Mouse (Mus musculus): ENCODE measurements around the gene Banp. TPM values are rescaled to one million over a fixed set of nuclear protein-coding genes. Genes with fewer than 3 reads are reported as not detected.

Banp gene
- polyA plus RNA-seq, 1 experiment from 2014 or later = 34.1 TPM

GRCm38 (mm10) chr8:122067783-122068505, 118.4 kb downstream of the Banp start:
- Histone ChIP-seq H3K27ac (no peak overlapping the region), H3K4me3 (replicated peaks) (no peak overlapping the region), H3K9ac (no peak overlapping the region), H3K4me2 (replicated peaks) (no peak overlapping the region), H3K27me3 (replicated peaks) (no peaks in the 10 kb centered on the region; the same call in 1 of the 2 replicates), H3K4me1 (replicated peaks) (peaks cover 1% of the 10 kb centered on the region), H3K9me3 (no peaks in the 10 kb centered on the region), H3K36me3 (no peaks in the 10 kb centered on the region)
- ATAC-seq = no peak
- WGBS = 55% methylated on average over 15 of the region's 15 CpGs

GRCm38 (mm10) chr8:122068609-122069008, 119.1 kb downstream of the Banp start:
- WGBS = 84% methylated on average over 13 of the region's 13 CpGs
- no peak overlapping the region for H3K9ac ChIP-seq
- no peak overlapping the region for H3K27ac ChIP-seq
- no peaks in the 10 kb centered on the region; the same call in none of the 2 replicates for H3K27me3 ChIP-seq (replicated peaks)
- no peaks in the 10 kb centered on the region for H3K9me3 ChIP-seq
- ATAC-seq = no peak
- no peak overlapping the region for H3K4me3 ChIP-seq (replicated peaks)
- no peak overlapping the region for H3K4me2 ChIP-seq (replicated peaks)
- H3K36me3 ChIP-seq = no peaks in the 10 kb centered on the region
- peaks cover 3% of the 10 kb centered on the region; the same call in 1 of the 2 replicates for H3K4me1 ChIP-seq (replicated peaks)

GRCm38 (mm10) chr8:122069281-122069680, 119.7 kb downstream of the Banp start:
- Histone ChIP-seq H3K27me3 (replicated peaks) (no peaks in the 10 kb centered on the region; the same call in none of the 2 replicates), H3K9me3 (no peaks in the 10 kb centered on the region), H3K4me3 (replicated peaks) (no peak overlapping the region), H3K4me2 (replicated peaks) (no peak overlapping the region), H3K9ac (no peak overlapping the region), H3K4me1 (replicated peaks) (peaks cover 3% of the 10 kb centered on the region; the same call in 1 of the 2 replicates), H3K36me3 (no peaks in the 10 kb centered on the region), H3K27ac (no peak overlapping the region)
- WGBS = 77% methylated on average over 11 of the region's 11 CpGs
- ATAC-seq = no peak

GRCm38 (mm10) chr8:122071193-122071592, 121.6 kb downstream of the Banp start:
- Histone ChIP-seq H3K27ac (no peak overlapping the region), H3K4me3 (replicated peaks) (no peak overlapping the region), H3K4me1 (replicated peaks) (peaks cover 18% of the 10 kb centered on the region), H3K36me3 (no peaks in the 10 kb centered on the region), H3K27me3 (replicated peaks) (peaks cover 9% of the 10 kb centered on the region), H3K9ac (no peak overlapping the region), H3K9me3 (no peaks in the 10 kb centered on the region), H3K4me2 (replicated peaks) (no peak overlapping the region)
- ATAC-seq = no peak
- WGBS = 66% methylated on average over 4 of the region's 4 CpGs

- Histone ChIP-seq H3K36me3 (no peaks in the 10 kb centered on the region), H3K4me3 (replicated peaks) (no peak overlapping the region), H3K4me2 (replicated peaks) (no peak overlapping the region), H3K27ac (no peak overlapping the region), H3K4me1 (replicated peaks) (peaks cover 28% of the 10 kb centered on the region), H3K9ac (no peak overlapping the region), H3K27me3 (replicated peaks) (peaks cover 17% of the 10 kb centered on the region), H3K9me3 (no peaks in the 10 kb centered on the region)
- peak; percentile 23; the same call in 1 of the 2 replicates for ATAC-seq
- 24% methylated on average over 9 of the region's 9 CpGs for WGBS
These were observed 124.4 kb downstream of the Banp start for GRCm38 (mm10) chr8:122073964-122074363.

GRCm38 (mm10) chr8:122074442-122074841, 124.9 kb downstream of the Banp start:
- Histone ChIP-seq H3K27me3 (replicated peaks) (peaks cover 17% of the 10 kb centered on the region), H3K27ac (no peak overlapping the region), H3K4me2 (replicated peaks) (no peak overlapping the region), H3K4me1 (replicated peaks) (peaks cover 33% of the 10 kb centered on the region), H3K36me3 (no peaks in the 10 kb centered on the region), H3K9ac (no peak overlapping the region), H3K9me3 (no peaks in the 10 kb centered on the region), H3K4me3 (replicated peaks) (no peak overlapping the region)
- WGBS = 38% methylated on average over 9 of the region's 9 CpGs
- ATAC-seq = peak; percentile 53

- Histone ChIP-seq H3K27me3 (replicated peaks) (peaks cover 17% of the 10 kb centered on the region), H3K4me2 (replicated peaks) (no peak overlapping the region), H3K9ac (no peak overlapping the region), H3K4me1 (replicated peaks) (peaks cover 38% of the 10 kb centered on the region), H3K36me3 (no peaks in the 10 kb centered on the region), H3K4me3 (replicated peaks) (no peak overlapping the region), H3K9me3 (no peaks in the 10 kb centered on the region), H3K27ac (no peak overlapping the region)
- 51% methylated on average over 4 of the region's 4 CpGs for WGBS
- peak; percentile 59; the same call in 1 of the 2 replicates for ATAC-seq
These were observed 125.4 kb downstream of the Banp start for GRCm38 (mm10) chr8:122074977-122075376.

GRCm38 (mm10) chr8:122076183-122076842, 126.8 kb downstream of the Banp start:
- no peak overlapping the region for H3K27ac ChIP-seq
- WGBS = 30% methylated on average over 23 of the region's 23 CpGs
- ATAC-seq = no peak
- H3K9me3 ChIP-seq = no peaks in the 10 kb centered on the region
- no peak overlapping the region for H3K4me2 ChIP-seq (replicated peaks)
- H3K27me3 ChIP-seq (replicated peaks) = peaks cover 17% of the 10 kb centered on the region
- H3K36me3 ChIP-seq = no peaks in the 10 kb centered on the region
- peaks cover 42% of the 10 kb centered on the region for H3K4me1 ChIP-seq (replicated peaks)
- no peak overlapping the region for H3K4me3 ChIP-seq (replicated peaks)
- H3K9ac ChIP-seq = no peak overlapping the region

- Histone ChIP-seq H3K27me3 (replicated peaks) (peaks cover 17% of the 10 kb centered on the region), H3K36me3 (no peaks in the 10 kb centered on the region), H3K27ac (no peak overlapping the region), H3K4me2 (replicated peaks) (no peak overlapping the region), H3K4me1 (replicated peaks) (peaks cover 41% of the 10 kb centered on the region), H3K9me3 (no peaks in the 10 kb centered on the region), H3K4me3 (replicated peaks) (no peak overlapping the region), H3K9ac (no peak overlapping the region)
- ATAC-seq = no peak
- 79% methylated on average over 12 of the region's 12 CpGs for WGBS
These were observed 128.8 kb downstream of the Banp start for GRCm38 (mm10) chr8:122078321-122078720.

Other genes with a start within 250 kb of the Banp start
- gene Jph3, start 220.1 kb upstream of the Banp start, polyA plus RNA-seq (2015; fragmentation: Nextera tagmentation; extraction: Ambion mirVana) = 4.5 and 5.1 TPM in 2 replicates
- 33.6 and 41.1 TPM in 2 replicates for gene Klhdc4, start 120.2 kb upstream of the Banp start, polyA plus RNA-seq (2015; fragmentation: Nextera tagmentation; extraction: Ambion mirVana)
- 17.9 and 18.1 TPM in 2 replicates for gene Slc7a5, start 42.1 kb upstream of the Banp start, polyA plus RNA-seq (2015; fragmentation: Nextera tagmentation; extraction: Ambion mirVana)
- 0.21 and 0.33 TPM in 2 replicates for gene Car5a, start 4.8 kb upstream of the Banp start, polyA plus RNA-seq (2015; fragmentation: Nextera tagmentation; extraction: Ambion mirVana)